Mouse (Mus musculus): ENCODE results near the gene Btbd16.

- no peak for TF ChIP-seq CTCF (IDR thresholded peaks at IDR 0.05; ENCODE audit: borderline replicate concordance, extremely low read depth, insufficient read depth, insufficient read length)
- TF ChIP-seq POLR2A (IDR thresholded peaks at IDR 0.05; ENCODE audit: borderline replicate concordance, extremely low read depth, insufficient read depth, insufficient read length, poor library complexity, severe bottlenecking), result no peak
Observed at GRCm38 (mm10) chr7:130819624-130820023, 45.8 kb downstream of the Btbd16 start.

All from brain, embryonic 14.5 days (tissue).